Mouse (Mus musculus) midbrain, embryonic 11.5 days (tissue): ENCODE results near the gene Osbpl6. TPM values are rescaled to one million over a fixed set of nuclear protein-coding genes. Genes with fewer than 3 reads are reported as not detected.

ENCODE experiments used
- ATAC-seq: fragments of 200-750 bp; cut with Nextera tagmentation; 2 replicates; pipeline ENCODE4 v1.8.0; 2017; ENCODE audit warnings: moderate TSS enrichment, moderate library complexity; ENCODE audit not compliant: low FRiP score
- DNase-seq: peaks from one replicate; pipeline ENCODE4 v3.0.0; 2015; ENCODE audit warnings: low spot score; ENCODE audit errors: missing footprints
- H3K27ac ChIP-seq: fragments of 300-500 bp; sonication (generic); 2 replicates; pipeline ENCODE4 v1.5.1; 2014; ENCODE audit warnings: low read depth, low read length
- H3K27me3 ChIP-seq: fragments of 300-500 bp; sonication (generic); 2 replicates; pipeline ENCODE4 v1.6.1; 2014; ENCODE audit warnings: mild to moderate bottlenecking, low read length, moderate library complexity, mixed read lengths; ENCODE audit not compliant: control insufficient read depth, insufficient read depth
- H3K36me3 ChIP-seq: fragments of 300-500 bp; sonication (generic); 2 replicates; pipeline ENCODE4 v1.6.1; 2014; ENCODE audit warnings: mild to moderate bottlenecking, low read length, moderate library complexity, mixed read lengths; ENCODE audit not compliant: control insufficient read depth, insufficient read depth
- H3K4me1 ChIP-seq: fragments of 300-500 bp; sonication (generic); 2 replicates; pipeline ENCODE4 v1.6.1; 2014; ENCODE audit warnings: low read length; ENCODE audit not compliant: control insufficient read depth, insufficient read depth
- H3K4me2 ChIP-seq: fragments of 300-500 bp; sonication (generic); 2 replicates; pipeline ENCODE4 v1.6.1; 2014; ENCODE audit warnings: mild to moderate bottlenecking, moderate library complexity
- H3K4me3 ChIP-seq: fragments of 300-500 bp; sonication (generic); 2 replicates; pipeline ENCODE4 v1.5.1; 2014; ENCODE audit warnings: low read depth, low read length
- H3K9ac ChIP-seq: fragments of 300-500 bp; sonication (generic); 2 replicates; pipeline ENCODE4 v1.6.1; 2014; ENCODE audit warnings: low read length
- H3K9me3 ChIP-seq: fragments of 300-500 bp; sonication (generic); 2 replicates; pipeline ENCODE4 v1.6.1; 2016; ENCODE audit warnings: low read length; ENCODE audit not compliant: control insufficient read depth
- WGBS: fragments of 180-500 bp; shearing (Covaris S2); extraction: QIAGEN DNeasy Blood & Tissue Kit; methylation state at CpG from one replicate; pipeline ENCODE4 v1.1.7; 2014; 5-methylcytosine and 5-hydroxymethylcytosine counted together
- microRNA-seq: library from miRNA; unstranded; fragments of <30 nt; microRNA quantifications from one replicate; pipeline ENCODE4, GENCODE M21; 2017
- polyA plus RNA-seq: library from polyadenylated mRNA; unstranded; fragments of >200 nt; fragmentation: Nextera tagmentation; extraction: Ambion mirVana; gene quantifications from 2 replicates; pipeline ENCODE4 v1.2.1, GENCODE M21; 2014

The Osbpl6 gene
- polyA plus RNA-seq, 1 experiment from 2014 or later, result 10.9 TPM

GRCm38 (mm10) chr2:76648666-76649141, 242.4 kb downstream of the Osbpl6 start:
- DNase-seq (peak; percentile 97), ATAC-seq (peak; percentile 43)
- H3K36me3 ChIP-seq, result no peaks in the 10 kb centered on the region
- H3K27ac ChIP-seq, result peak overlapping the region; percentile 92
- no peaks in the 10 kb centered on the region for H3K9me3 ChIP-seq
- peak overlapping the region; percentile 72 for H3K9ac ChIP-seq
- H3K27me3 ChIP-seq, result no peaks in the 10 kb centered on the region
- peak overlapping the region; percentile 76 for H3K4me2 ChIP-seq
- peak overlapping the region; percentile 71; the same call in 1 of the 2 replicates for H3K4me3 ChIP-seq
- WGBS, result 33% methylated on average over 13 of the region's 13 CpGs
- peaks cover 8% of the 10 kb centered on the region for H3K4me1 ChIP-seq

Small RNAs within 50 kb of the gene (microRNA-seq; reads per million reads assigned to microRNA genes)
- not detected for gene Gm23164

Other genes starting within 250 kb of the Osbpl6 start
- gene Pde11a, start 67.7 kb upstream of the Osbpl6 start, polyA plus RNA-seq, result 0.12 TPM in 1 of 2 replicates, not detected in the other
- gene Cyct, start 46.1 kb upstream of the Osbpl6 start, polyA plus RNA-seq, result not detected in 2 replicates
- 17.3 and 17.5 TPM in 2 replicates for gene Rbm45, start 36.5 kb upstream of the Osbpl6 start, polyA plus RNA-seq
- 90.9 and 106 TPM in 2 replicates for gene Prkra, start 241.5 kb downstream of the Osbpl6 start, polyA plus RNA-seq
- 0.55 and 0.75 TPM in 2 replicates for gene Pjvk, start 242.0 kb downstream of the Osbpl6 start, polyA plus RNA-seq